Mouse (Mus musculus): Measurements from ENCODE around the gene Prss36.
"Not testable (repeated sequence)": the region's sequence is repeated elsewhere in the genome, so short reads cannot be mapped to it uniquely, and the experiment has no call there.

The Prss36 gene

DNA sequence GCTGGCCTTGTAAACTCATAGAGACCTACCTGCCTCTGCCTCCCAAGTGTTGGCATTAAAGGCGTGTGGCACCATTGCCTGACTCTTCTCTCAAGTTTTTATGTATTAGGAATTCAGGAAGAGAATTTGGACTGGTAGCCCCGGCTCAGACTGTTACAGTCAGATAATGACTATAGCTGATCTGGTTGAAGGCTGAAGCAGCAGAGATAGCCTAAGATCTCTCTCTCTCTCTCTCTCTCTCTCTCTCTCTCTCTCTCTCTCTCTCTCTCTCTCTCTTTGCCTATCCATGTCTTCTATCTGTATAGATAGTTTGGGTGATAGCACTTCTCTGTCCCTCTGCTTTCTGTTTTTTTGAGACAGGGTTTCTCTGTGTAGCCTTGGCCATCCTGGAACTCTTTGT lies 44.8 kb downstream of the Prss36 start:
- DNase-seq, result no peak

GRCm38 (mm10) chr7:127899997-127900396 lies 46.5 kb downstream of the Prss36 start:
- no peak for DNase-seq

- DNase-seq, result no peak
Measured at GRCm38 (mm10) chr7:127898179-127898956, 48.2 kb downstream of the Prss36 start.

DNA sequence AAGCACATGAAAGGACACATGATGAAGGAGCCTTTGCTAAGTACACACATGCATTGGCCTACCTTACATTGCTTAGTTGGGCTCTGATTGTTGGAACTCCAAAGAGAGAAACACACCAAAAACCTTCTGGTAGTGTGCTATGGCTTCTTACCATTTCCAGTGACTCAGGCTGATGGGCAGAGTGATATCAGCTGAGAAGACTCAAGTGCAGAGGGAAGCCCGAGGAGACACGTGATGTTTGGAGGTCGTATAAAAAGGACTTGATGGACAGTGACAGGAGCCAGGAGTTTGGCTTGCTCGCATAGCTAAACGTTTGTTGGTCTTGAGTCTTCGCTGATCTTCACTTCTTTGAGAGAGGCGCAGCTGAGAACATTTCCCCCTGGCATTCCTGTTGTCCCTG lies 49.0 kb downstream of the Prss36 start:
- no peak for DNase-seq

DNA sequence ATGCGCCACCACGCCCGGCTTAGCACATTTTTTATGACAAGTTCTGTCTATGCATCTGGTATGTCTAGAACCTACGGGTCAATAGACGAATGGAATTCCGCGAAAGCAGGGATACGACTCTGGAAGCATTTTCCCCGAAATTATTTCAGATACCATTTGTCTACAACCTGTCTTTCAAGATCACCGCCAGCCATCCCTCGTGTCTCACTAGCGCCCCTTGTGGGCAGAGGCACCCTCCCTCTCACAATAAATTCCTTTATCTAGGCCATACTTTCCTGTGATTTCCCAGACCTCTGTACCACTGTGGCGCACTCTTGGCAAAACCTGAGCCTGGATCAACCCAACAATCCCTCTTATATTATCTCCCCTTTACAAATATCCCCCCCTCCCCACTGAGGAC lies 50.1 kb downstream of the Prss36 start:
- peak; percentile 28 for DNase-seq

- not testable (repeated sequence) for DNase-seq
Measured at GRCm38 (mm10) chr7:127895891-127896290, 50.6 kb downstream of the Prss36 start.

GRCm38 (mm10) chr7:127895442-127895841 lies 51.1 kb downstream of the Prss36 start, which contains the start of the genes Gm21974 and Vkorc1:
Gene Gm21974 (minus strand): TSS chr7:127895454.
Gene Vkorc1 (minus strand): TSS chr7:127895617.
- peak; percentile 94 for DNase-seq

DNA sequence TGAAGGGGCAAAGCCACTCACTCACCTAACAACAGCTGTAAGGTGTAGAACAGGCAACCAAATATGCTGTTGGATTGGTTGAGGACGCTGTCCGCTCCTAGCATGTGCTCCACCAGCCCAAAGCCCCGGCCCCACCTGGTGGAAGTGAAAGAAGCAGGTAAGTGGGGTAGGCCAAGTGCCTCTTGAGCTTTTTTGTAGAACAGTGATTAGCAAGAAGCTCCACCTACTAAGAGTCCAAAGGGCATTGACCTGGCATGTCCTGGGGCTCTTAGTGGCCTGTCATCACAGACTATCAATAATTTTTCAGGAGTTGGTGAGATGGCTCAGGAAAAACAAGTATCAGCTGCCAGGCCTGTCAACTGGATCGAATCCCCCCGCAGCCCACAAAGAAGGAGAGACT lies 52.0 kb downstream of the Prss36 start:
- DNase-seq, result no peak

GRCm38 (mm10) chr7:127890798-127891197 lies 55.7 kb downstream of the Prss36 start, which contains the start of gene Prss53:
Gene Prss53 (minus strand): TSS chr7:127890970.
- DNase-seq, result no peak

DNA sequence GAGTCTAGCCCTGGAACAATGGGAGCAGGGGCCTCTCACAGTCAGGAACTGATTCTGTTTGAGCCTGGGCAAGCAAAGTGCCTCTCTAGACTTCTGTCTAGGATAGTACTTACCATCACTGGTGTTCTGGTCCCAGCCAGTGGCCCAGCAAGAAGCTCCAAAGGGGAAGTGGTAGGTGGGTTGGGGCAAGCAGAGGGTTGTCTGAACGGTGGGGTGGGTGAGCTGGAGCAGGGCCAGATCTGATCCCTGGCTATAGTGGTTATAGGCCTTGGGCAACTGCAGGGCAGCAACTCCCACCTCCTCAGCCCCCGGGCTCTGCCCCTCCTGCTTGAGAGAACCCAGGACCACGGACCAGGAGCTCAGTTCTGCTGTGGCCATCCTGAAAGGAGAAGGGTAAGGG lies 57.7 kb downstream of the Prss36 start:
- no peak for DNase-seq

DNA sequence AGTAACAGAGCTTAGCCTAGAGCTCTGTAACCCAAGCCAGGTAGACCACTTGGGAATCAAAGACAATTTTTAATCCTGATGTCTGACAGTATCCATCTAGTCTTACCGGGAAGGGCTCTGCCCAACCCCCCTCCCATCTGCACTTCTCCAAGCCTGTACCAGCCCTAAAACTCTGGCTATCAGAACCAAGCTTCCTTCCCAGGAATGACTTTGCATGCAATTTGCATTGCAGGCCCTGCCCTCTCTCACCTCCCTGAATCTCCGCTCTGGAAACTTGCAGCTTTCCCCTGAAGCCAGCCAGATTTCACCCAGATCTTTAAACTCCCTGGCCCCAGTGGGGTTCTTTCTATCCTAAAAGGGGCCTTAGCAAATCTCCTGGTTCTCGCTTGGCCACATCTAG lies 58.7 kb downstream of the Prss36 start:
- no peak for DNase-seq

DNA sequence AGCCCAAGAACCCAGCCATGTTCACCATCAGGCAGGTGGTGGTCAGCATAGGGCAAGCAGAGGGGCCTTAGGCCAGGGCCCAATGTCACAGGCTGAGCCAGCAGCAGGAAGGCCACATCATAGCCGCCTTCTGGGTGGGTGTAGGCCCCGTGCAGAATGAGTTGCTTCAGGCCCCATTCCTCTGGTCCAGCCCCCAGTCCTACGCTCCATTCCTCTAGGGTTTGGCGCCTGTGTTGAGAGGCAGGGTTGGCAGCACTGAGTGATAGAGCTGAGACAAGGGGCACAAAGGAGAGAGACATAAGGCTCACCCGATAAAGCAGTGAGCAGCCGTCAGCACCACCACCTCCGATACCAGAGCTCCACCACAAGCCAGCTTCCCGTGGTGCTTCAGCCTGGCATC lies 59.3 kb downstream of the Prss36 start:
- no peak for DNase-seq

- DNase-seq, result no peak
Measured at GRCm38 (mm10) chr7:127886551-127886950, 60.0 kb downstream of the Prss36 start.

DNA sequence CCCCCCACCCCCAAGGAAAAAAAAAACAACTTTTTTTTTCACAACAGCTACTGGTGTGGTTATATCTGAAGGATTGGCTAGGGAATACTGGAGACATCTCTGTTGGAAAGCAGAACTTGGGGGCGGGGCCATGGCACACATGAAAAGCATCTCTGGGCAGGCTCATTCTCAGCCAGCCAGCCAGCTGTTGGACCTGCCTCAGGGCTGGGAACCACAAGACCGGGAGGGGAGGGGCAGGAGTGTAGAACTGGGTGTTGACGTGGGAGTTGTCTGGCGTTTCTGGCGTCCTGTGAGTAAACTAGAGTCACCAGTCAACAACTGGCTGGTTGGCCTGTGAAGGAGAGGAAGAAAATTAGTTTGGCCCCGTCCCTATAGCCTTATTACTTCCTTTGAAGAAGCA lies 60.6 kb downstream of the Prss36 start:
- DNase-seq, result no peak

All from right cerebral cortex, postnatal 25 days (tissue).